Mouse (Mus musculus) heart, embryonic 16.5 days (tissue): ENCODE measurements around the gene Amz2. TPM values are rescaled to one million over a fixed set of nuclear protein-coding genes. Genes with fewer than 3 reads are reported as not detected.

Experiments
- ATAC-seq: fragments of 200-750 bp; cut with Nextera tagmentation; replicated peaks from 2 replicates; pipeline ENCODE4 v1.8.0; 2017; ENCODE audit warnings: moderate number of reproducible peaks; ENCODE audit not compliant: insufficient read depth, low FRiP score; ENCODE audit errors: extremely low read depth
- H3K27ac ChIP-seq: fragments of 300-500 bp; sonication (generic); 2 replicates; pipeline ENCODE4 v1.5.1; 2014; ENCODE audit warnings: mild to moderate bottlenecking, low read length, control low read depth, moderate library complexity
- H3K27me3 ChIP-seq: fragments of 300-500 bp; sonication (generic); 2 replicates; pipeline ENCODE4 v1.6.1; 2014; ENCODE audit warnings: low read length, mixed read lengths; ENCODE audit not compliant: control insufficient read depth, insufficient read depth
- H3K36me3 ChIP-seq: fragments of 300-500 bp; sonication (generic); 2 replicates; pipeline ENCODE4 v1.6.1; 2014; ENCODE audit not compliant: control insufficient read depth, insufficient read depth
- H3K4me1 ChIP-seq: fragments of 300-500 bp; sonication (generic); 2 replicates; pipeline ENCODE4 v1.6.1; 2014; ENCODE audit warnings: low read length, mixed read lengths; ENCODE audit not compliant: control insufficient read depth, insufficient read depth
- H3K4me2 ChIP-seq: fragments of 300-500 bp; sonication (generic); 2 replicates; pipeline ENCODE4 v1.6.1; 2014; ENCODE audit warnings: low read depth, mild to moderate bottlenecking, control low read depth, low read length
- H3K4me3 ChIP-seq: fragments of 300-500 bp; sonication (generic); 2 replicates; pipeline ENCODE4 v1.5.1; 2014; ENCODE audit warnings: mild to moderate bottlenecking, control low read depth, low read length
- H3K9ac ChIP-seq: fragments of 300-500 bp; sonication (generic); 2 replicates; pipeline ENCODE4 v1.6.1; 2014; ENCODE audit warnings: low read length, control low read depth
- H3K9me3 ChIP-seq: fragments of 300-500 bp; sonication (generic); replicated peaks from 2 replicates; pipeline ENCODE4 v1.6.1; 2016; ENCODE audit warnings: low read length; ENCODE audit not compliant: control insufficient read depth
- WGBS: fragments of 180-500 bp; shearing (Covaris S2); extraction: QIAGEN DNeasy Blood & Tissue Kit; methylation state at CpG from one replicate; pipeline ENCODE4 v1.1.7; 2014; 5-methylcytosine and 5-hydroxymethylcytosine counted together
- polyA plus RNA-seq: library from polyadenylated mRNA; unstranded; fragments of >200 nt; fragmentation: Nextera tagmentation; extraction: Ambion mirVana; gene quantifications from 2 replicates; pipeline ENCODE4 v1.2.1, GENCODE M21; 2015

The Amz2 gene
- polyA plus RNA-seq, 1 experiment from 2014 or later: 39.8 TPM

- Histone ChIP-seq H3K4me3 (no peak overlapping the region), H3K4me2 (no peak overlapping the region), H3K9me3 (no peaks in the 10 kb centered on the region), H3K9ac (no peak overlapping the region), H3K4me1 (peaks cover 13% of the 10 kb centered on the region), H3K27ac (no peak overlapping the region), H3K27me3 (no peaks in the 10 kb centered on the region), H3K36me3 (peaks cover 18% of the 10 kb centered on the region)
- ATAC-seq: no peak
- 79% methylated on average over 9 of the region's 9 CpGs for WGBS
Measured at GRCm38 (mm10) chr11:109392601-109393000, 33.1 kb upstream of the Amz2 start.

- Histone ChIP-seq H3K36me3 (peaks cover 31% of the 10 kb centered on the region), H3K4me3 (no peak overlapping the region), H3K9me3 (no peaks in the 10 kb centered on the region), H3K27me3 (no peaks in the 10 kb centered on the region), H3K27ac (no peak overlapping the region), H3K4me2 (no peak overlapping the region), H3K4me1 (peaks cover 2% of the 10 kb centered on the region; the same call in 1 of the 2 replicates), H3K9ac (no peak overlapping the region)
- WGBS: 77% methylated on average over 9 of the region's 9 CpGs
- no peak for ATAC-seq
Measured at GRCm38 (mm10) chr11:109394758-109395157, 31.0 kb upstream of the Amz2 start.

- H3K27ac ChIP-seq: no peak overlapping the region
- H3K4me1 ChIP-seq: peaks cover 2% of the 10 kb centered on the region; the same call in 1 of the 2 replicates
- H3K4me2 ChIP-seq: no peak overlapping the region
- no peaks in the 10 kb centered on the region for H3K9me3 ChIP-seq
- no peak overlapping the region for H3K9ac ChIP-seq
- H3K36me3 ChIP-seq: peaks cover 31% of the 10 kb centered on the region
- ATAC-seq: no peak
- no peaks in the 10 kb centered on the region for H3K27me3 ChIP-seq
- 89% methylated on average over 9 of the region's 9 CpGs for WGBS
- no peak overlapping the region for H3K4me3 ChIP-seq
Measured at GRCm38 (mm10) chr11:109395291-109395690, 30.5 kb upstream of the Amz2 start.

- no peak for ATAC-seq
- Histone ChIP-seq H3K4me3 (no peak overlapping the region), H3K4me2 (no peak overlapping the region)
Measured at GRCm38 (mm10) chr11:109406431-109406830, 19.3 kb upstream of the Amz2 start.

GRCm38 (mm10) chr11:109410197-109410980 lies 15.4 kb upstream of the Amz2 start:
- no peak for ATAC-seq
- Histone ChIP-seq H3K27ac (no peak overlapping the region), H3K9ac (no peak overlapping the region), H3K4me1 (no peaks in the 10 kb centered on the region), H3K36me3 (no peaks in the 10 kb centered on the region), H3K4me3 (no peak overlapping the region), H3K9me3 (no peaks in the 10 kb centered on the region; the same call in 1 of the 2 replicates), H3K27me3 (no peaks in the 10 kb centered on the region), H3K4me2 (no peak overlapping the region)
- WGBS: 84% methylated on average over 15 of the region's 15 CpGs

More at GRCm38 (mm10) chr11:109406431-109406830, 19.3 kb upstream of the Amz2 start:
- 90% methylated on average over 5 of the region's 5 CpGs for WGBS
- Histone ChIP-seq H3K9me3 (no peaks in the 10 kb centered on the region), H3K27me3 (no peaks in the 10 kb centered on the region), H3K9ac (no peak overlapping the region), H3K27ac (no peak overlapping the region), H3K4me1 (no peaks in the 10 kb centered on the region), H3K36me3 (no peaks in the 10 kb centered on the region)

GRCm38 (mm10) chr11:109413617-109414016 lies 12.1 kb upstream of the Amz2 start, which contains the start of gene 9930022D16Rik:
9930022D16Rik (plus strand) TSS chr11:109413917.
- no peak within 1 kb of the TSS for H3K27ac ChIP-seq
- H3K36me3 ChIP-seq: no peaks in the 10 kb centered on the region
- WGBS: 64% methylated on average over 6 of the region's 6 CpGs
- no peak within 1 kb of the TSS for H3K9ac ChIP-seq
- H3K4me3 ChIP-seq: no peak within 1 kb of the TSS
- no peak for ATAC-seq
- H3K9me3 ChIP-seq: no peaks in the 10 kb centered on the region; the same call in 1 of the 2 replicates
- no peaks in the 10 kb centered on the region for H3K4me1 ChIP-seq
- H3K4me2 ChIP-seq: no peak within 1 kb of the TSS
- H3K27me3 ChIP-seq: no peaks in the 10 kb centered on the region

GRCm38 (mm10) chr11:109414802-109415201 lies 10.9 kb upstream of the Amz2 start:
- Histone ChIP-seq H3K36me3 (no peaks in the 10 kb centered on the region), H3K27ac (no peak overlapping the region), H3K9me3 (no peaks in the 10 kb centered on the region; the same call in 1 of the 2 replicates), H3K27me3 (no peaks in the 10 kb centered on the region), H3K4me2 (no peak overlapping the region), H3K9ac (no peak overlapping the region), H3K4me3 (no peak overlapping the region), H3K4me1 (no peaks in the 10 kb centered on the region)
- WGBS: 89% methylated on average over 5 of the region's 5 CpGs
- no peak for ATAC-seq

- Histone ChIP-seq H3K4me3 (no peak overlapping the region), H3K27ac (no peak overlapping the region), H3K4me2 (no peak overlapping the region), H3K27me3 (no peaks in the 10 kb centered on the region), H3K36me3 (no peaks in the 10 kb centered on the region), H3K9ac (no peak overlapping the region), H3K9me3 (no peaks in the 10 kb centered on the region; the same call in 1 of the 2 replicates), H3K4me1 (no peaks in the 10 kb centered on the region)
- no peak for ATAC-seq
- WGBS: 55% methylated on average over 8 of the region's 8 CpGs
Measured at GRCm38 (mm10) chr11:109416709-109417420, 8.9 kb upstream of the Amz2 start.

- H3K9me3 ChIP-seq: peaks cover 3% of the 10 kb centered on the region; the same call in 1 of the 2 replicates
- no peaks in the 10 kb centered on the region for H3K27me3 ChIP-seq
- no peak overlapping the region for H3K4me3 ChIP-seq
- H3K27ac ChIP-seq: no peak overlapping the region
- H3K4me1 ChIP-seq: no peaks in the 10 kb centered on the region
- H3K36me3 ChIP-seq: no peaks in the 10 kb centered on the region
- 77% methylated on average over 9 of the region's 9 CpGs for WGBS
- H3K4me2 ChIP-seq: no peak overlapping the region
- ATAC-seq: no peak
- no peak overlapping the region for H3K9ac ChIP-seq
Measured at GRCm38 (mm10) chr11:109417472-109418040, 8.2 kb upstream of the Amz2 start.
